Mouse (Mus musculus) spleen, adult 2 months (tissue): ENCODE results near the gene Gm6871. TPM values are rescaled to one million over a fixed set of nuclear protein-coding genes. Genes with fewer than 3 reads are reported as not detected.
"Not testable (repeated sequence)": the region's sequence is repeated elsewhere in the genome, so short reads cannot be mapped to it uniquely, and the experiment has no call there.

Experiments used
- DNase-seq, 2 experiments: peaks; one replicate each; pipeline versions ENCODE4 v3.0.0 to v3.0.0-alpha.2; 2012 to 2021; ENCODE audit warnings: low spot score in 2 of 2, low read depth in 1 of 2
- H3K27ac ChIP-seq: fragments of 200-500 bp; 2 replicates; pipeline ENCODE4 v1.5.1; 2012; ENCODE audit warnings: low read length, inconsistent platforms; ENCODE audit not compliant: insufficient read depth
- H3K27me3 ChIP-seq: fragments of 200-500 bp; 2 replicates; pipeline ENCODE4 v1.6.1; 2012; ENCODE audit warnings: mild to moderate bottlenecking, moderate library complexity, low read length, inconsistent platforms; ENCODE audit not compliant: control insufficient read depth, insufficient read depth
- H3K36me3 ChIP-seq: fragments of 200-500 bp; 2 replicates; pipeline ENCODE4 v1.6.1; 2012; ENCODE audit warnings: mild to moderate bottlenecking, low read length, inconsistent platforms; ENCODE audit not compliant: control insufficient read depth, insufficient read depth
- H3K4me1 ChIP-seq: fragments of 200-500 bp; 2 replicates; pipeline ENCODE4 v1.6.1; 2011; ENCODE audit warnings: inconsistent platforms; ENCODE audit not compliant: control insufficient read depth, insufficient read depth, insufficient read length
- H3K4me3 ChIP-seq: fragments of 200-500 bp; 2 replicates; pipeline ENCODE4 v1.5.1; 2011; ENCODE audit warnings: mild to moderate bottlenecking, inconsistent platforms; ENCODE audit not compliant: insufficient read depth, insufficient read length; ENCODE audit errors: extremely low read depth
- CTCF ChIP-seq: fragments of 200-500 bp; IDR thresholded peaks from 2 replicates; pipeline ENCODE4 v1.5.1; 2011; ENCODE audit warnings: mild to moderate bottlenecking, inconsistent platforms; ENCODE audit not compliant: insufficient read depth, insufficient read length, insufficient replicate concordance; ENCODE audit errors: extremely low read depth
- POLR2A ChIP-seq: fragments of 200-500 bp; IDR thresholded peaks from 2 replicates; pipeline ENCODE4 v1.6.1; 2011; ENCODE audit warnings: low read depth, low read length, inconsistent platforms
- WGBS: fragments of 180-500 bp; shearing (Covaris S2); methylation state at CpG from one replicate; pipeline ENCODE4 v1.1.7; 2018; 5-methylcytosine and 5-hydroxymethylcytosine counted together
- polyA plus RNA-seq: library from polyadenylated mRNA; depleted of rRNA; stranded (reverse); fragments of >200 nt; gene quantifications from 2 replicates; pipeline ENCODE4 v1.2.3, GENCODE M21; 2012; rRNA removed

Gm6871 gene
- not detected in 2 replicates for polyA plus RNA-seq

- not testable (repeated sequence) for H3K4me1 ChIP-seq, DNase-seq, H3K27me3 ChIP-seq, H3K4me3 ChIP-seq, H3K27ac ChIP-seq, H3K36me3 ChIP-seq
- WGBS, result 79% methylated on average over 6 of the region's 6 CpGs
Observed at GRCm38 (mm10) chr7:41573562-41573961, at the start of gene Gm6871. Gene Gm6871 (minus strand): TSS chr7:41573662.

DNA sequence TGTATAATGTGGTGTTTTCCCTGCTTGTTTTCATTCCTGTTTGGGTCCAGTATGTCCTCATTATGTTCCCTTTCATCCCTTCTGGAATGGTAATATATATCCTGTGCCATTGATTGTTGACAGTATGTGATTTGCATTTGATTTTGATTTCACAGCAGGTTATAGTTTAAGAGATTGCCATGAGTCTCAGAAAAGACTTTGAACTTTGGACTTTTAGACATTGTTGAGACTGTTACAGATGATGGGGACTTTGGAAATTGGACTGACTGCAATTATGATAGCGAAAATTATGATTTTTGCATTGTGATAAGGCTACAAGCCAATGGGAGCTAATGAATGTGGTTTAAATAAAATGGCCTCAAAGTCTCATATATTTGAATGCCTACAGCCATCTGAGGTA is 42.8 kb upstream of the Gm6871 start:
- WGBS, result 92% methylated on average over 1 of the region's 1 CpGs
- H3K36me3 ChIP-seq, H3K4me3 ChIP-seq: not testable (repeated sequence)

GRCm38 (mm10) chr7:41611654-41612053 is 38.2 kb upstream of the Gm6871 start:
- 88% methylated on average over 3 of the region's 3 CpGs for WGBS
- Histone ChIP-seq H3K4me1 (no peaks in the 10 kb centered on the region), H3K27ac (no peak overlapping the region), H3K27me3 (no peaks in the 10 kb centered on the region), H3K4me3 (no peak overlapping the region), H3K36me3 (peaks cover 5% of the 10 kb centered on the region; the same call in 1 of the 2 replicates)
- no peak for DNase-seq
- TF ChIP-seq CTCF (no peak), POLR2A (no peak)

More for the DNA sequence above, 42.8 kb upstream of the Gm6871 start:
- not testable (repeated sequence) for H3K27me3 ChIP-seq, H3K27ac ChIP-seq, DNase-seq, H3K4me1 ChIP-seq

DNA sequence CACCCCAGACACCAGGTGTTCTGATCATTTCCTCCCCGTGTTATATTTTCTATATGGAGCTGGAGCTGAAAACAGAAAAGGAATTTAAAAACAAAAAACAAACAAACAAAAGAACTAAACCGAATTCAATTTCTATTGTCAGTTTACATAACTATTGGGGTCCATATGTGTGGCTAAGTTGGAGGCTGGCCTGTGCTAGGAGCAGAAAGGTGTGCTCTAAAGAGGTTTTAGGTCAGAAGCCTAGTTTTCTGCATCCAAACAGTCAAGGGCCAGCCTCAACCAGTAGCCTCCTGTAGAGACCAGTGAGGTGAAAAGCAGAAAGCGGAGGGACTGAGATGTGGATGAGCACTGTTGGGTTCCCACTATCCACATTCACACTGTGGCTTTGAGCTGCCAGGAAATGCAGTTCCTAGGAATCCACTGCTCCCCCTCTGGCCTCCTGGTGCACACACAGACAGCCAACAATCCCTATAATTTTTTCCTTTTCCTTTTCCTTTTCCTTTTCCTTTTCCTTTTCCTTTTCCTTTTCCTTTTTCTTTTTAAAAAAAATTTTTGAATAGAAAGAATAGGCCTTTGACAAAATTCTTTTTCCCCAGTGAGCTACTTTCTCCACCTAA is 26.6 kb upstream of the Gm6871 start:
- Histone ChIP-seq H3K27me3 (no peaks in the 10 kb centered on the region), H3K4me3 (peak overlapping the region; percentile 16; the same call in 1 of the 2 replicates), H3K36me3 (no peaks in the 10 kb centered on the region), H3K4me1 (no peaks in the 10 kb centered on the region; the same call in 1 of the 2 replicates), H3K27ac (no peak overlapping the region)
- TF ChIP-seq POLR2A (no peak), CTCF (no peak)
- no peak for DNase-seq
- 29% methylated on average over 3 of the region's 3 CpGs for WGBS

- H3K27ac ChIP-seq, result no peak within 1 kb of the TSS
- TF ChIP-seq POLR2A (no peak), CTCF (no peak)
- 1% methylated on average over 41 of the region's 41 CpGs for WGBS
- H3K27me3 ChIP-seq, result no peaks in the 10 kb centered on the region
- no peaks in the 10 kb centered on the region for H3K36me3 ChIP-seq
- peak; percentile 79 to 83 for DNase-seq
- peak within 1 kb of the TSS; percentile 69 for H3K4me3 ChIP-seq
- no peaks in the 10 kb centered on the region; the same call in 1 of the 2 replicates for H3K4me1 ChIP-seq
Observed at GRCm38 (mm10) chr7:41599034-41599813, 25.8 kb upstream of the Gm6871 start, which contains the start of gene 2610021A01Rik. Gene 2610021A01Rik (plus strand): TSS chr7:41599230.

DNA sequence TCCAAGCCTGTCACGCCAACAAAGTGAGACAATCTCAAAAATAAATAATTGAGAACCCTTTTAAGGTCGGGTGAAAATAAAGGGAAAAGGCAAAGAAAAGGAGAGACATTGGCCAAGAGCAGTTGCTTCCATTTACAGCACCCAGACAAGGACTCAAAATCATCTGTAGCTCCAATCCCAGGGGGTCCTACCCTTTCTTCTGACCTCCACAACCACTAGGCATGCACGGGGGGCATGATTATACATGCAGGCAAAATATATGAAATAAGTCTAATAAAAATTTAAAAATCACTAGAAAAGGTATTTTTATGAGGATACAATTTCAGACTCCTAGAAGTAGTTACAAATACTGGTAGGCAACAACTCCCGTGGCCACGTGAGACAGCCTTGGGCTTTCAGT is 25.2 kb upstream of the Gm6871 start:
- Histone ChIP-seq H3K4me3 (peak overlapping the region; percentile 69; the same call in 1 of the 2 replicates), H3K4me1 (no peaks in the 10 kb centered on the region; the same call in 1 of the 2 replicates), H3K27me3 (no peaks in the 10 kb centered on the region), H3K36me3 (no peaks in the 10 kb centered on the region), H3K27ac (no peak overlapping the region)
- WGBS, result 54% methylated on average over 5 of the region's 5 CpGs
- no peak for DNase-seq
- TF ChIP-seq POLR2A (no peak), CTCF (no peak)

DNA sequence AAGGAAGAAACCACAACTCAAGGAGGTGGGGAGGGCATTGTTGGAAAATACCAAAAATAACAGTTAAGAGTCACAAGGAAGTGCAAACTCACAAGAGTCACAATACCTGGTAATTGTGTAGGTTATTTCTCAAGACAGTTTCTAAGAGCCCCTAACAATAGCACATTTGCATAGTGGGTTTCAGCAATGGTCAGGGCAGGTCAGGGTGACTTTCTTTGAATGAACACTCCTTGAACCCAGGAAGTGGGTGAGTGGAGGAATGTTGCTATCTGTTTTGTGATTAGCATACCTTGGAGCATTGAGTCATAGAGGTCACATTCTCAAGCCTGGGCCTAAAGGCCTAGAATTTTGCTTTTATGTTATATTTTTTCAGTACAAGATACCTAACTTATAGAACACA is 14.4 kb upstream of the Gm6871 start:
- H3K4me3 ChIP-seq, DNase-seq, H3K36me3 ChIP-seq, H3K27ac ChIP-seq, H3K4me1 ChIP-seq, H3K27me3 ChIP-seq: not testable (repeated sequence)
